Mouse (Mus musculus): ENCODE results near the gene Trappc6a.

DNA sequence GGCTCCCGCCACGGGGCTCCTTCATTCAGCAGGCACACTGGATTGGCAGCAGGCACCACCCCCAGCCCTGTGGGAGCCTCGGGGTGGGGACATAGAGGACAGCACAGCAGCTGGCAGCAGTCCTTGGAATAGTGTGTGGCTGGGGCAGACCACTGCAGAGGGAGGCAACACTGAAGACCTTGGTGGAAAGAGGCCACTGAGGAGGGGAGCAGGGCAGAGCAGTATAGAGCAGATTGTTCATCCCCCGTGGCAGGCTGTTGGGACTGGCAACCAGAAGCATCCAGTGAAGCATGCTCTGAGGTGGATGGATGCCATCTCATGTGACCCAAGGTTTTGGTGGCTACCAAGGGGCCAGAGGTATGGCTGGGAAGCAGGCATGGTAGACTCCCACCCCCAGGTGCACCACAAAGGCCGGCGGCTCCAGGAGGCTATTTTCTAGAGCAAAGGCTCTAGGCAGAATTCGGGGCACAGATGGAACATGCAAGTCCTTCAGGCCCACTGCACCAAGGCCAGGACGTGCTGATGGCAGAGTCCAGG lies 34.0 kb downstream of the Trappc6a start:
- no peak for TF ChIP-seq CTCF (IDR thresholded peaks at IDR 0.05; ENCODE audit: low read depth)
- TF ChIP-seq EP300 (IDR thresholded peaks at IDR 0.05; ENCODE audit: low read depth), result no peak
